Mouse (Mus musculus) midbrain, embryonic 13.5 days (tissue): ENCODE measurements around the gene Abcd1. TPM values are rescaled to one million over a fixed set of nuclear protein-coding genes. Genes with fewer than 3 reads are reported as not detected.
A peak's percentile ranks its signal among the peaks of the same experiment; 100 is the strongest.

Experiments used
- ATAC-seq: fragments of 200-750 bp; cut with Nextera tagmentation; 2 replicates; pipeline ENCODE4 v1.8.0; 2017; ENCODE audit warnings: mild to moderate bottlenecking, moderate TSS enrichment, moderate library complexity
- H3K27ac ChIP-seq: fragments of 300-500 bp; sonication (generic); 2 replicates; pipeline ENCODE4 v1.5.1; 2015; ENCODE audit warnings: inconsistent platforms, mild to moderate bottlenecking, moderate library complexity
- H3K27me3 ChIP-seq: fragments of 300-500 bp; sonication (generic); 2 replicates; pipeline ENCODE4 v1.6.1; 2015; ENCODE audit warnings: mild to moderate bottlenecking, inconsistent platforms
- H3K36me3 ChIP-seq: fragments of 300-500 bp; sonication (generic); 2 replicates; pipeline ENCODE4 v1.6.1; 2015; ENCODE audit warnings: mild to moderate bottlenecking, inconsistent platforms
- H3K4me1 ChIP-seq: fragments of 300-500 bp; sonication (generic); replicated peaks from 2 replicates; pipeline ENCODE4 v1.6.1; 2015; ENCODE audit warnings: inconsistent platforms
- H3K4me2 ChIP-seq: fragments of 300-500 bp; sonication (generic); replicated peaks from 2 replicates; pipeline ENCODE4 v1.6.1; 2015; ENCODE audit warnings: moderate library complexity, mild to moderate bottlenecking, inconsistent platforms
- H3K4me3 ChIP-seq: fragments of 300-500 bp; sonication (generic); replicated peaks from 2 replicates; pipeline ENCODE4 v1.5.1; 2015; ENCODE audit warnings: mild to moderate bottlenecking, inconsistent platforms
- H3K9ac ChIP-seq: fragments of 300-500 bp; sonication (generic); replicated peaks from 2 replicates; pipeline ENCODE4 v1.6.1; 2015; ENCODE audit warnings: mild to moderate bottlenecking, inconsistent platforms
- H3K9me3 ChIP-seq: fragments of 300-500 bp; sonication (generic); 2 replicates; pipeline ENCODE4 v1.6.1; 2016; ENCODE audit warnings: mild to moderate bottlenecking, inconsistent platforms
- WGBS: fragments of 180-500 bp; shearing (Covaris S2); methylation state at CpG from one replicate; pipeline ENCODE4 v1.1.7; 2015; 5-methylcytosine and 5-hydroxymethylcytosine counted together
- polyA plus RNA-seq: library from polyadenylated mRNA; unstranded; fragments of >200 nt; fragmentation: Nextera tagmentation; extraction: Ambion mirVana; gene quantifications from 2 replicates; pipeline ENCODE4 v1.2.1, GENCODE M21; 2015

Abcd1 gene
- polyA plus RNA-seq, 1 experiment from 2014 or later: 11.8 TPM

DNA sequence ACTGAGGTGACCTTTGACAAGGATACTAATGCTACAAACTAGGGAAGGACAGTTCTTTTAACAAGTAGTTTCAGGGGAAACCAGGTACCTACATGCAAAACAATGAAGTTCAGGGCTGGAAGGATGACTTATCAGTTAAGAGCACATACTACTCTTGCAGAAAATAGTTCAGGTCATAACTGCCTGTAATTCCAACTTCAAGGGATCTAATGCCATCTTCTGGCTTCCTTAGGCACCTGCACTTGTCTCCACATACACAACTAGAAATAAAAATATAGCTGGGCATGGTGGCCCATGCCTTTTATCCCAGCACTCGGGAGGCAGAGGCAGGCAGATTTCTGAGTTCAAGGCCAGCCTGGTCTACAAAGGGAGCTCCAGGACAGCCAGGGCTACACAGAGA lies 32.6 kb downstream of the Abcd1 start:
- 79% methylated on average over 1 of the region's 1 CpGs for whole genome bisulfite sequencing
- no peak overlapping the region for H3K4me2 ChIP-seq
- H3K36me3 ChIP-seq: no peaks in the 10 kb centered on the region

DNA sequence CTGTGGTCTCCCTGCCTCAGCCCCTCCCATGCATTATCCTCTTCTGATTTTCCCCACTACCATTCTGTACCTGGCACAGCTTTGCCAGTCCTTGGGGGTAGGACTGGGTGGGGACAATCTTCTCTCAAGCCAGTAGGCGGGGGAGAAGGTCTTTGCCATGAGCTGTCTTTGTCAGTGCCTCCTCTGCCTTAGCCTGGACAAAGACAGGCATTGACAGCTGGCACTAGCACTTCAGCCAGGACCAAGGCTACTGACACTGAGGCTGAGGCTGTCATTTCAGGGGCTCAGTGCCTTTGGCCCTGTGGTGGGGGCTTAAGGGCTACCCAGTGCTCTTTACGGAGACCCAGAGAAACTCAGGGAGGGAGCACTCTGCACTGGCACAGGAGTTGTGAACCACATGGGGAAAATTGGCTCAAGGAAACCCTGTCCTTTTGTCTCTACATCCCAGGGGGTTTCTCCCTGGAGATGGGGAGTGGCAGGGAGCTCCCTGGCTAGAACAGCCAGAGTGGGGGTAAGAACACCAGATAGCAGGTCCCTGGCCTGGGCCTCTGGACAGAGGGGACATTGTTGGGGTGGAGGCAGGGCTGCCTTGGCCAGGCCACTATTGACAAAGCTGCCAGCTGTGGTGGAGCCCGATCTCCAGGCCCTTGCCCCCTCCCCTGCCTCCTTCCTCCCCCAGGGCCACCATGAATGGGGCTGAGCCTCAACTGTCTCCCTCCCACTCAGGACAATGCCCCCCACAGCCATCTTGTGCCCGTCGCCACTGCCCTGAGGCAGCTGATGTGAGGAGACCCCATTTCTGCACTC lies 40.1 kb downstream of the Abcd1 start, which contains the start of gene Plxnb3:
Gene Plxnb3 (plus strand): TSS at position 757 of the 807 bp plus-strand sequence.
- Histone ChIP-seq H3K4me1 (no peaks in the 10 kb centered on the region), H3K36me3 (no peaks in the 10 kb centered on the region), H3K4me2 (no peak within 1 kb of the TSS), H3K9ac (no peak within 1 kb of the TSS), H3K27me3 (no peaks in the 10 kb centered on the region), H3K4me3 (no peak within 1 kb of the TSS), H3K9me3 (no peaks in the 10 kb centered on the region), H3K27ac (no peak within 1 kb of the TSS)
- ATAC-seq: no peak
- WGBS: 57% methylated on average over 5 of the region's 5 CpGs

More for the DNA sequence above, 32.6 kb downstream of the Abcd1 start:
- H3K27me3 ChIP-seq: no peaks in the 10 kb centered on the region
- no peak overlapping the region for H3K27ac ChIP-seq
- no peak for ATAC-seq
- H3K9ac ChIP-seq: no peak overlapping the region
- no peak overlapping the region for H3K4me3 ChIP-seq
- no peaks in the 10 kb centered on the region for H3K4me1 ChIP-seq
- H3K9me3 ChIP-seq: no peaks in the 10 kb centered on the region

DNA sequence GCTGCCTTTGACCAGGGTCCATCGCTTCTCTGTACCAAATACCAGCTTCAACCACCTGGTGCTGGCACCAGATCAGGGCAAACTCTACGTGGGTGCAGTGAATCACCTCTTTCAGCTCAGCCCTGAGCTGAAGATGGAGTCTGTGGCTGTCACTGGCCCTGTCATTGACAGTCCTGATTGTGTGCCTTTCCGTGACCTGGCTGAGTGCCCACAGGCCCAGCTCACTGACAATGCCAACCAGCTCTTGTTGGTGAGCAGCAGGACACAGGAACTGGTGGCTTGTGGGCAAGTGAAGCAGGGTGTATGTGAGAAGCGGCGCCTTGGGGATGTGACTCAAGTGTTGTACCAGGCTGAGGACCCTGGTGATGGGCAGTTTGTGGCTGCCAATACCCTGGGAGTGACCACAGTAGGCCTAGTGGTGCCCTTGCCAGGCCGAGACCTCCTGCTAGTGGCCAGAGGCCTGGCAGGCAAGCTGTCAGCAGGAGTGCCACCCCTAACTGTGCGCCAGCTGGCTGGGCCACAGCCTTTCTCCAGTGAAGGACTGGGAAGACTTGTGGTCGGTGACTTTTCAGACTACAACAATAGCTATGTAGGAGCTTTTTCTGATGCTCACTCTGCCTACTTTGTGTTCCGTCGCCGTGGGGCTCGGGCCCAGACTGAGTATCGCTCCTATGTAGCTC lies 42.4 kb downstream of the Abcd1 start:
- WGBS: 91% methylated on average over 13 of the region's 13 CpGs
- H3K9ac ChIP-seq: no peak overlapping the region
- H3K4me1 ChIP-seq: no peaks in the 10 kb centered on the region
- H3K27ac ChIP-seq: no peak overlapping the region
- H3K4me2 ChIP-seq: no peak overlapping the region
- no peaks in the 10 kb centered on the region for H3K36me3 ChIP-seq
- no peak overlapping the region for H3K4me3 ChIP-seq
- H3K9me3 ChIP-seq: no peaks in the 10 kb centered on the region
- ATAC-seq: no peak
- H3K27me3 ChIP-seq: no peaks in the 10 kb centered on the region

DNA sequence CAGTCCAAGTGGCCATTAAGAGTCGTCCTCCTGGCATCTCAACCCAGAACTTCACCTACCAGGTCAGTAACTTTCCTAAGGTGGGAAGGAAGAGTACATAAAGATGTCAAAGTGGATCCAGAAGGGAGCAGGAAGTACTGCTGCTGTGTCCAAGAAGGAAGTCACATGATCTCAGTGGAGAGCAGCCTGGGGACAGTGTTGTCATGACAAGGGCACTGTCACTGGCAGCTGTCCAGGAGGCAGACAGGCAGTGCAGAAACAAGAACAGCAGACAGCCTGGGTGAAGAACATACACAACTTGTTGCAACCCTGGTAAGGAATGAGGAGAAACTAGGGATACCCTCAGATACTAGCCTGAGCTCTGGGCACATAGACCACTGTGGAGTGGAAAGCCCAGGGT lies 48.9 kb downstream of the Abcd1 start:
- no peak overlapping the region for H3K4me3 ChIP-seq
- H3K36me3 ChIP-seq: no peaks in the 10 kb centered on the region
- no peak overlapping the region for H3K27ac ChIP-seq
- WGBS: 52% methylated on average over 1 of the region's 1 CpGs
- no peak overlapping the region for H3K9ac ChIP-seq
- H3K4me2 ChIP-seq: no peak overlapping the region
- ATAC-seq: no peak
- H3K27me3 ChIP-seq: no peaks in the 10 kb centered on the region
- no peaks in the 10 kb centered on the region for H3K9me3 ChIP-seq
- no peaks in the 10 kb centered on the region for H3K4me1 ChIP-seq

DNA sequence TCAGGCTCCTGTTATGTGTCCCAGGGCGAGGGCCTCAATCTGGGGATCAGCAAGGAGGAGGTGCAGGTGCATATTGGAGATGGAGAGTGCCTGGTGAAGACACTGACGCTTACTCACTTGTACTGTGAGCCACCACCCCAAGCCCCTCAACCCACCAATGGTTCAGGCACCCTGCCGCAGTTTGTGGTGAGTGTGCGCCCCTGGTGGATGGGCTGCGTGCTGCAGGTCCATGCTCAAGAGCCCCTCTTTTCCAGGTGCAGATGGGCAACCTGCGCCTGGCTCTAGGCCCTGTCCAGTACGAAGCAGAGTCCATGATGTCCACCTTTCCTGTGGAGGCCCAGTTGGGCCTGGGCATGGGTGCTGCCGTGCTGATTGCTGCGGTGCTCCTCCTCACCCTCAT lies 50.9 kb downstream of the Abcd1 start:
- Histone ChIP-seq H3K36me3 (no peaks in the 10 kb centered on the region), H3K9me3 (no peaks in the 10 kb centered on the region), H3K4me3 (no peak overlapping the region), H3K27ac (no peak overlapping the region), H3K9ac (no peak overlapping the region), H3K27me3 (no peaks in the 10 kb centered on the region), H3K4me1 (no peaks in the 10 kb centered on the region), H3K4me2 (no peak overlapping the region)
- ATAC-seq: no peak
- 64% methylated on average over 9 of the region's 9 CpGs for whole genome bisulfite sequencing

DNA sequence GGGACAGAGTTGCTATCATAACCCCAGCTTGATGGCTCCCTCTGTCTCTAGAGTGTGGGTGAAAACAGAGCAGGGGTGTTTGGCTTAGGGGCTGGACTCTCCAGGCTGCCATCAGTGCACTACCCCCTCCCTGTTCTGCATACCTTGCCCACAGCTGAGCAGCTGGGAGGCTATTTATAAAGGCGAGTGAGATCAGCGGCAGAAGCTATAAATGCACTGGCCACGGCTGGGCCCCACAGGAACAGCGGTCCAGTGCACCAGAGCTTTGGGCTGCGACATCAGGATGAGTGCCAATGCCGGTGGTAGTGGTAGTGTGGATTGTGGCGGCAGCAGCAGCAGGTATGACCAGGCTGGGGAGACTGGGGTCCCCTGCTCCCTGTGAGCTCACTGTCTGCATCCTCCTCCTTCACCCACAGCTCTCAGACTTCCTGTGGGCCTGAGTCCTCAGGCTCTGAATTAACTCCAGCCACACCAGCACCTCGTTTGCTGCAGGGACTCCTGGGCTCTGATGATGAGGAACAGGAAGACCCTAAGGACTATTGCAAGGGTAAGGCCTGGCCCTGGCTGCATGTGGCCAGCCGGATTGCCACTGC lies 57.9 kb downstream of the Abcd1 start, which contains the start of gene Srpk3:
Gene Srpk3 (plus strand): TSS at position 238 of the 593 bp plus-strand sequence.
- Histone ChIP-seq H3K4me2 (no peak within 1 kb of the TSS), H3K36me3 (peaks cover 35% of the 10 kb centered on the region), H3K4me3 (no peak within 1 kb of the TSS), H3K27ac (no peak within 1 kb of the TSS; the same call in 1 of the 2 replicates), H3K27me3 (no peaks in the 10 kb centered on the region), H3K9me3 (no peaks in the 10 kb centered on the region), H3K4me1 (no peaks in the 10 kb centered on the region), H3K9ac (no peak within 1 kb of the TSS)
- WGBS: 64% methylated on average over 9 of the region's 9 CpGs
- peak; percentile 18; the same call in 1 of the 2 replicates for ATAC-seq

DNA sequence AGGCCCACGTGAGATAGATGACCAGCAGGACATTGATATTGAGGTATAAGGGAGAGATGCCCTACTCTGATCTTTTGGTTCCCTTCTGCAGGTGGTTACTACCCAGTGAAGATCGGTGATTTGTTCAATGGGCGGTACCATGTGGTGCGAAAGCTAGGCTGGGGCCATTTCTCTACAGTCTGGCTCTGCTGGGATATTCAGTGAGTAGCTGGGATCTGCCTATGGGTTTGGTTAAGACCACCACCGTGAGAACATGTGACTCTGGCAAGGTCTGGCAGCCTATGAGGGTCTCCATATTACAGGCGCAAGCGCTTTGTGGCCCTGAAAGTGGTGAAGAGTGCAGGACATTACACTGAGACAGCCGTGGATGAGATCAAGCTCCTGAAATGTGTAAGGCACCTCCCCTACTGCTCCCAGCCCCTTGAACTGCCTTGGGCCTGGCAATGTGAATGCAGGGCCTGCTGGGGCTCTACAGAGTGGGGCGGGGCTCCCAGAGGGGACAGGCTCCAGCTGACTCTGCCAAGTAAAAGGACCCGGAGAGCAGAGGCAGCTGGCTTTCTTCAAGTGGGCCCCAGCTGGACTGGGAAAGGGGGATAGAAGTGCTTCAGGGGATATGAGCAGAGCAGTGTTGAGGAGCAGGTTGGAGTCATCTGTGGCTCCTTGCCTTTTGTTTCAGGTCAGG lies 58.5 kb downstream of the Abcd1 start:
- Histone ChIP-seq H3K9me3 (no peaks in the 10 kb centered on the region), H3K36me3 (peaks cover 42% of the 10 kb centered on the region), H3K4me2 (no peak overlapping the region), H3K27me3 (no peaks in the 10 kb centered on the region), H3K4me1 (no peaks in the 10 kb centered on the region), H3K4me3 (no peak overlapping the region), H3K27ac (no peak overlapping the region; the same call in 1 of the 2 replicates), H3K9ac (no peak overlapping the region)
- ATAC-seq: peak; percentile 49
- WGBS: 77% methylated on average over 10 of the region's 10 CpGs

DNA sequence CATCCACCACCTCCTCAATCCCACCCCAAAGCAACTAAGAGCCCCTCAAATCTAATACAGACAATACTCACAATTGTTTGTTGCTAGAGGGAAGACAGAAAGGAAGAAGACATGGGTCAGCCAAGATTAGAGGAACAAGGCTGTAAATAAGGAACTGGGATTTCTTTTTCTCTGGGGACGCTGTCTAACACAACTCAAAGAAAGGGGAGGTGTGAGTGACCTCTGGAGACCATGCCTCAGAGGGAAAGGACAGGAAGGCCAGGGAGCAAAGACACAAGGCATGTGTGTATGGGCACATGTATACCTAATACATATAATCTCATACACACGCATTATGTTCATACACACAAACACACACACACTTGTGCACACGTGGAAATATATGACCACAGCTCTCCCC lies 65.8 kb downstream of the Abcd1 start:
- WGBS: 91% methylated on average over 3 of the region's 3 CpGs
- no peak for ATAC-seq
- H3K36me3 ChIP-seq: peaks cover 47% of the 10 kb centered on the region
- H3K4me3 ChIP-seq: no peak overlapping the region
- no peak overlapping the region for H3K27ac ChIP-seq
- H3K4me2 ChIP-seq: no peak overlapping the region
- H3K27me3 ChIP-seq: no peaks in the 10 kb centered on the region
- no peaks in the 10 kb centered on the region for H3K9me3 ChIP-seq
- H3K4me1 ChIP-seq: peaks cover 14% of the 10 kb centered on the region
- no peak overlapping the region for H3K9ac ChIP-seq

DNA sequence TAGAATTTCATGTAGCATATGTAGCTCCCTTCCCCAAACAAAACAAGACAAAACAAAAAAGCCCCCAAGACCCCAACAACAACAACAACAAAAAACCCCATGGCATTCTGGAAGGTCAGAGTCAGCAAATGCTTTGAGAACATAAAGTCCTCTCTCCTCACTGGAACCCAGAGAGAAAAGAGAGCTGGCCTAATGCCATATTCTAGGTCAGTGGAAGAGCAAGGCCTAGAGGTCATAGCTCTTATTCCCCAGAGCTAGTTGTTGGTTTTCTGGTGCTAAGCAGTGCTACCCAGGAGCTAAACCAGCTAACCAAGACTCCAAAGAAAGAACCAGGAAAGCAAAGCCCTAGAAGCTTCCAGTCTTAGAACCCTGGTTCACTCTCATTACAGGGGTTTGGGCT lies 69.3 kb downstream of the Abcd1 start:
- Histone ChIP-seq H3K36me3 (peaks cover 19% of the 10 kb centered on the region), H3K9ac (peak overlapping the region; percentile 69), H3K4me1 (peaks cover 29% of the 10 kb centered on the region), H3K4me2 (peak overlapping the region; percentile 62), H3K4me3 (peak overlapping the region; percentile 58), H3K27ac (peak overlapping the region; percentile 85; the same call in 1 of the 2 replicates), H3K9me3 (no peaks in the 10 kb centered on the region), H3K27me3 (no peaks in the 10 kb centered on the region)
- ATAC-seq: no peak

DNA sequence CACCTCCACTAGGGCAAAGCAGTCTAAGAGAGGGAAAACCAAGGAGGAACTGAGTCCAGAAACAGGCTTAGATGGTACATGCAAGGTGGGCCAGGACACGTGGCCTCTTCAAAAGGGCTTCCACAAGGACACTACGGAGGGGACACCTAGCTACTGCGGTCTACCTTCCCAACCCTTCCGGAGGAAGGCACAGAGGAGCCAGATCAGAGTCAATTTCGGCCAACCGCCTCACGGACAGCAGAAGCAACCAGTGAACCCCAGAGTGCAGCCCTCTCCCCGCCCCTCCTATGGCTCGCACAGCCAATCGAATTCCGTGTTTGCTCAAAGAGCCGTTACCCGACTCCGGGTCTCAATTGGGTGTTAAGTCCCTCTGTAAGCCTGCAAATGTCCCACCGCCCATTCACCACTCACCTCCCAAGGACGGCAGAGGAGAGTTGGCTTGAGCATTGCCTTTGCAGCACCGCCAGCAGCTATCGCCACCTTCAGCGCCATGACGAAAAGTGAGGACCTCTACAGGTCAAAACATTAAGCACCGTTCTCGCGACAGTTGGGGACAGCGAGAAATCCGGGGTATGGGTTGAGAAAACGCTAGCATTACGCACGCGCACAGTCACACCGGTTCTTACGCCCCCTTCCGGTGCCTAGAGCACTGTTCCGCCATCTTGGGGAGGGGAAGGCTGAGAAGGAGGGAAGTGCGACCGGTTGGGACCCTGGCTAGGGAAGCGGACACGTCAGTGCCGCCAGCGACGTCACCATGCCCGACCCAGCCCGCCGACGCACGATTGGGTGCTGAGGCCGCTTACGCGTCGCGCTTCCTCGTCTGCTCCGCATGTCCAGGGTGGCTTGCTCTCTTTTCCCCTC lies 70.2 kb downstream of the Abcd1 start, which contains the start of the genes Idh3g and Ssr4:
Gene Idh3g (minus strand): TSS at position 534 of the 861 bp plus-strand sequence.
Gene Ssr4 (plus strand): TSS at position 665 of the 861 bp plus-strand sequence.
- H3K4me2 ChIP-seq: peak within 1 kb of the TSS; percentile 63
- H3K27me3 ChIP-seq: no peaks in the 10 kb centered on the region
- H3K27ac ChIP-seq: peak within 1 kb of the TSS; percentile 87
- 28% methylated on average over 52 of the region's 52 CpGs for WGBS
- peak; percentile 98 for ATAC-seq
- H3K9me3 ChIP-seq: no peaks in the 10 kb centered on the region
- H3K36me3 ChIP-seq: peaks cover 10% of the 10 kb centered on the region
- H3K4me3 ChIP-seq: peak within 1 kb of the TSS; percentile 58
- H3K4me1 ChIP-seq: peaks cover 29% of the 10 kb centered on the region
- peak within 1 kb of the TSS; percentile 80 for H3K9ac ChIP-seq

DNA sequence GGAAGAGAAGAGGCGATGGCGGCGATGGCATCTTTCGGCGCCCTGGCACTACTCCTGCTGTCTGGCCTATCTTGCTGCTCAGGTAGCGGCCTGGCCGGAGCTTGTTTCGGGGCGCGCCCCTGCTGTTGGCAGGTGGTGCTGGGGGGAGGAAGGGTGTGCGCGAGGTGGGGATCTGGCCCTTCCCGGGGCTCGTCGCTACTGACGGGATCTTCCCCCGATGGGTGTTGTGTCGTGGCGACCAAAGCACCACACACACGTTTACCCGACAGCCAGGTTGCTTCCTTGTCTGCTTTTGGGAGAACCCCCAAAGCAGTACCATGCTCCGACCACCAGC lies 70.8 kb downstream of the Abcd1 start:
- peak; percentile 65 for ATAC-seq
- 18% methylated on average over 22 of the region's 22 CpGs for WGBS
- Histone ChIP-seq H3K4me1 (peaks cover 29% of the 10 kb centered on the region), H3K9me3 (no peaks in the 10 kb centered on the region), H3K4me2 (peak overlapping the region; percentile 63), H3K9ac (peak overlapping the region; percentile 80), H3K4me3 (peak overlapping the region; percentile 58), H3K27ac (peak overlapping the region; percentile 87), H3K27me3 (no peaks in the 10 kb centered on the region), H3K36me3 (0 out of 2 replicates have a peak, but pooled peaks cover 6% of the 10 kb centered on the region)
